Mouse (Mus musculus): Measurements from ENCODE around the gene Tcstv3.
"Not testable (repeated sequence)": the region's sequence is repeated elsewhere in the genome, so short reads cannot be mapped to it uniquely, and the experiment has no call there.

The Tcstv3 gene

DNA sequence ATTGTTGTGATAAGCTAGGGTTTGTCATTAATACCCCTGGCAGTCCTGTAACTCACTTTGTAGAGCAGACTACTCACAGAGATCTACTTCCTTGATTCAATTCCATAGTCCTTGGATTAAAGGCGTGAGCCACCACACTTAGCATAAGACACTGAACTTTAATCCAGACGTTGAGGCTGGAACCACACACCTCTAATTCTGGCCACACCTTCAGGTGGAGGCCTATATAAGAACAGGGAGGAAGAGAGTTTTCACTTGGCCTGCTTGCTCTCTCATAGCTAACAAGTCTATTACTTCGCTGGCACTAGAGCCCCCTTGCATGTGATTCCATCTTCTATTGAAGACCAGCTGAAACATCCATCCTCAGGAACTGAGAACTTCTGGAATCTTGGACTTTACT lies at the start of gene Tcstv3:
Tcstv3 (plus strand) TSS at position 301 of the 400 bp plus-strand sequence.
- not testable (repeated sequence) for DNase-seq (ENCODE audit: low read depth, low spot score)

DNA sequence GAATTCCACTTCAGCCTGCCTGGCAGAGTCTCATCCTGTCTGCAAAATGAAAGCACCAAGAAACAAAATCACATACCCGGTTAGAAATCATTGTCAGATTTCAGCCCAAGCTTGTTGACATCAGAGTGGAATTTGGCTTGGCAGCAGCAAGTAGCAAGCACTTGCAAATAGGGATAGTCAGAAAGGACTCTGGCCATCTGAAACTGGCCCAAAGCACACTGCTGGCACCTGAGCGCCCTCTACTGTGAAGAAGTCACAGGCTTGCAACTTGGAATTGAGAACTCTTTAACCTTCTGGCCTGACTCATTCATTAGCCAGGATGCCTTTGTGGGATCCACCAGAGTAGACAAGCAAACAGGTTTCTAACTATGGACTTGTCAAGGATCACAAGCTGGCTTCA lies 38.8 kb upstream of the Tcstv3 start:
- not testable (repeated sequence) for DNase-seq (ENCODE audit: low read depth, low spot score)

DNA sequence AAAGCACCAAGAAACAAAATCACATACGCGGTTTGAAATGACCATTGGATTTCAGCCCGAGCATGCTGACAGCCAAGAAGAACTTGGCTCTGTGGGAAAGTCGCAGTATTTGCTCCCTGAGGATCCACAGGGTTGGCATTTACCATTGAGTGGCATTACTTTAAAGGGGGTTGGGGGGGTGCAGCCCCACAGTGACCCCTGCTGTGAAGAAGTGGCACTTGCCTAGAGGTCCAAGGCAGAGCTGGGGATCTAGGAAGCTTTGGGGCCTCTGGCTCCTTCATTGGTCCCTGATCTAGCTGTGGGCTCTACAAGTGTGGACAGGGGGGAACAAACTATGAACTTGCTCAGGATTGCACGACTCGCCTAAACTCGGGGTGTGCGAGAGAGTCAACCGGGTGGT lies 37.9 kb upstream of the Tcstv3 start:
- no peak for DNase-seq (ENCODE audit: low read depth, low spot score)

GRCm38 (mm10) chr13:120299324-120299894 lies 17.3 kb upstream of the Tcstv3 start:
- no peak for DNase-seq (ENCODE audit: low read depth, low spot score)

- no peak for DNase-seq (ENCODE audit: low read depth, low spot score)
Measured at GRCm38 (mm10) chr13:120299991-120300442, 16.7 kb upstream of the Tcstv3 start, which contains the start of gene BC147527. BC147527 (plus strand) TSS chr13:120300392.

- no peak for DNase-seq (ENCODE audit: low read depth, low spot score)
Measured at GRCm38 (mm10) chr13:120300853-120301252, 15.8 kb upstream of the Tcstv3 start.

GRCm38 (mm10) chr13:120310749-120311148 lies 5.9 kb upstream of the Tcstv3 start:
- no peak for DNase-seq (ENCODE audit: low read depth, low spot score)

DNA sequence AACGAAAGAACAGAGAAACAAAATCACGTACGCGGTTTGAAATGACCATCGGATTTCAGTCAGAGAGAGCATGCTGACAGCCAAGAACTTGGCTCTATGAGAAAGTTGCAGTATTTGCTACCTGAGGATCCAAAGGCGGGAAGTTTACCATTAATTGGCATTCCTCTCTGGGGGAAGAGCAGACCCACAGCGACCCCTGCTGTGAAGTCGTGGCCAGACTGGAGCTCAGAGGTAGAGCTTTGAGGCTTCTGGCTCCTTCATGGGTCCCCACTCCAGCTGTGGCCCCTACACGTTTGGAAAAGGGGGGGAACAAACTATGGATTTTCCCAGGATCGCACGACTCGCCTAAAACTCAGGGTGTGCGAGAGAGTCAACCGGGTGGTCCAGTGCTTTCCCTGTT lies 3.1 kb upstream of the Tcstv3 start:
- no peak for DNase-seq (ENCODE audit: low read depth, low spot score)

DNA sequence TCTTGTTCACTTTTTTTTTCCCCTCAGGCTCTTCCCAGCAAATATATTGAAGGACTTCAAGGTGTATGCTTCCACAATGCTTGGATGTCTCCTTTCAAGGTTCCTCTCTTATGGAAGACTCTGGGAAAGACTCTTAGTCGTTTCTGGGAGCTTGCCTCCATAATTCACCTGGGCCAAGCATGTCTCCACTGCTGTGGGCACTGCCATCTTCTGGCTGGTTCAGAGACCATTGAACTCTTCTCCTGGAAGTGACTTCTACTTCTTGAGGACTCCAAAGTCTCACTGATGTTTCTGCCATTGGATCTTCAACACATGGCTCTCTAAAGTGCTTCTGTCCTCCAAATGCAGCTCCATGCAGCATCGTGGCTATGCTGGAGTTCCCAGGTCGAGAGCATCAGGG lies 3.5 kb downstream of the Tcstv3 start:
- no peak for DNase-seq (ENCODE audit: low read depth, low spot score)

DNA sequence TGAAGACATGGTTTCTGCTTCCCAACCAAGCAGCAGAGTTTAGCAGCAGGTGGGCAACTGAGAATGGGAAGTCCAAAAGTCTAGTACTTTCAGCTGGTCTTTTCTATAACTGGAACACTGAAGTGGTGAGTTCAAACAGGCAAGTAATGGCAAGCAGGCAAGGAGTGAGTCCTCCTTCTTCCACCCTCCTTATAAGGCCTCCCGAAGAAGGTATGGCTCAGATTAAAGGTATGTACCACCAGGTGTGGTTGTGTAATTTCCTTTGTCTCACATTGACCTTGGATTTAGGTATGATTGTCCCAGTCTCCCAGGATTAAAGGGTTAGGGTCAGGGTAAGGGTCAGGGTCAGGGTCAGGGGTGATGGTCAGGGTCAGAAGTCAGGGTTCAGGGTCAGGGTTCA lies 4.0 kb downstream of the Tcstv3 start:
- DNase-seq (ENCODE audit: low read depth, low spot score) = no peak
